Mouse (Mus musculus): Measurements from ENCODE around the gene Rims1.

Rims1 gene

DNA sequence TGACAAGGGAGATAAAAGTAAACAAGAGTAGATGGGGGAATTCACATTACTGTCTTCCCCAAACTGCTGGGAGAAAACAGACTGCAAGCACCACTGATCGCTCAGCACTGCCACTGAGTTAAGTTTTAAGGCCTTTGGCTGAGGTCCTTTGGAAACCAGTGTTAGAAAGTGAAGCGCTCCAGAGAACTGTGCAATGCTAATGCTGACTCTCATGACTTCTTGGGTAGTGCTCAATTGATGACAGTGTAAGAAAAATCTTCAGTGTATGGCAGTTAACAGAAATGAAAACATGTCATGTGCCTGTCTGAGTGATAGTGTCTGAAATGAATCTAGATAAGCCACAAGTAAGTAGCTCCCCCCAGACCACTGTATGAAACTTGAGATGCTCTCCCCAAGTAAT lies 111.3 kb downstream of the Rims1 start:
- no peak for DNase-seq (ENCODE audit: low spot score)

- DNase-seq (ENCODE audit: low spot score) = no peak
These were observed 122.3 kb downstream of the Rims1 start for GRCm38 (mm10) chr1:22683455-22683854.

GRCm38 (mm10) chr1:22664196-22664595 lies 141.6 kb downstream of the Rims1 start:
- DNase-seq (ENCODE audit: low spot score) = no peak

- DNase-seq (ENCODE audit: low spot score) = no peak
These were observed 144.0 kb downstream of the Rims1 start for GRCm38 (mm10) chr1:22661825-22662224.

- no peak for DNase-seq (ENCODE audit: low spot score)
These were observed 149.8 kb downstream of the Rims1 start for GRCm38 (mm10) chr1:22655983-22656382.

DNA sequence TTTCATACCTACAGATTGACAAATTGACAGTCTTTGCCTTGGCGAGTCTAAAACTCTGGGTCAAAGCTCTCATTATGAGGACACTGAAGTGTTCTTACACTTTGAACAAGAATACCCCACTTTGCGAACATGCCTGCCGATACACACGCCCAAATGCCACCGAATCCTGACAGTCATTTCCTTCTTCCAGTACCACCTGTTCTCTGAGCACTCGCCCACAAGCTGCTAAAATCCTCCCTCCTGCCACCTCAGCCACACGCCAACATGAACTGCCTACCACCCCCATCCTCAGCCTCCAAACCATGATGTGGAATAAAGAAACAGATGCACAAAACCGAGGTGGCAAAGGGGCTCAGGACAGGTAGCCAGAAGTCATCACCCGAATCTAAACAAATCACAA lies 150.9 kb downstream of the Rims1 start:
- no peak for DNase-seq (ENCODE audit: low spot score)

- DNase-seq (ENCODE audit: low spot score) = no peak
These were observed 155.2 kb downstream of the Rims1 start for GRCm38 (mm10) chr1:22650588-22650987.

DNA sequence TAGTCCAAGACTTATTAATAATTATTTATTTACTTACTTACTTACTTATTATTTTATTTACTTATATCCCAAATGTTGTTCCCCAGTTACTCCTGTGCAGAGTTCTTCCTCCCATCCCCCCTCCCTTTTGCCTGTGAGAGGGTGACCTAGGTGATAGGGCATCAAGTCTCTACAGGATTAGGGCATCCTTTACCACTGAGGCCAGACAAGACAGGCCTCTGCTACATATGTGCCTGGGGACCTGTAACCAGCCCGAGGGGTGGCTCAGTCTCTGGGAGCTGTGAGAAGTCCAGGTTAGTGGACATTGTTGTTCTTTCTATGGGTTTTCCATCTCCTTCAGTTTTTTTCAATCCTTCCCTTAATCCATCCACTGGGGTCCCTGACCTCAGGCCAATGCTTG lies 156.4 kb downstream of the Rims1 start:
- no peak for DNase-seq (ENCODE audit: low spot score)

GRCm38 (mm10) chr1:22645257-22645656 lies 160.5 kb downstream of the Rims1 start:
- DNase-seq (ENCODE audit: low spot score) = no peak

GRCm38 (mm10) chr1:22640568-22640967 lies 165.2 kb downstream of the Rims1 start:
- DNase-seq (ENCODE audit: low spot score) = no peak

DNA sequence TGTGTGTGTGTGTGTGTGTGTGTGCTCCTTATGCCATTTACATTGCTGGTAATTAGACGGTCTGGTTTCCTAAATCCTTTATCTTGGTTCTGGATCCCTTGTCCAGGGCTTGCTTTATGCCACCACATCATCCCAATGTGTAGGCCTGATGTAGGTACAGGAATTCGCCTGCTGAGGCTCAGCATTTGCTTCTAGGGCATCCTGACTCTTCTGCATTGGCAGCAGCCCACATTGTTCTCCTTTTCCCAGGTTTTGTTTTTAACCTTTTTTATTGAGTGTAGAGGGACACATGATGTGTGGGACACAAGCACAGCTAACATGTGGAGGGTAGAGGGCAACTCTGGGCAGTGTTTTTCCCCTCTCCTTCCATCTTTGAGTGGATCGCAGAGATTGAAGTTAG lies 166.1 kb downstream of the Rims1 start:
- DNase-seq (ENCODE audit: low spot score) = no peak

- no peak for DNase-seq (ENCODE audit: low spot score)
These were observed 171.9 kb downstream of the Rims1 start for GRCm38 (mm10) chr1:22633871-22634270.

- no peak for DNase-seq (ENCODE audit: low spot score)
These were observed 173.2 kb downstream of the Rims1 start for GRCm38 (mm10) chr1:22632551-22632950.

GRCm38 (mm10) chr1:22631991-22632390 lies 173.8 kb downstream of the Rims1 start:
- no peak for DNase-seq (ENCODE audit: low spot score)

DNA sequence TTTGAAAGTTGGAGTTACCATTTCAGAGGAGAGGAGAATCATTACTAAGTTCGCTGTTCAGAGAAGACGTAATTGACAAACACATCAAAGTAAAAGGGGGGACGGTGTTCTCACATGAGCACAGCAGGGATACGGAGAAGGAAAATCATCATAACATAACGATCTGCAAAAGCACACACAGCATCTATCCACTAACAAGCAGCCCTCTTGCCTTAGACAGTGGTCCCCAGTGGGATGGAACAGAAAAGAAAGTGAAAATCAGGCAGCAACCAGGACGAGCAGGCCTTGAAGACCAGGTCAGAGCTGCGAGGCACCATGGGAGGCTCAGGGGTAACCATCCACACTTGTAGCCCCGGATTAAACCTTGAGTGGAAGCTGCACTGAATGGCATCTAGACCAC lies 176.8 kb downstream of the Rims1 start:
- no peak for DNase-seq (ENCODE audit: low spot score)

DNA sequence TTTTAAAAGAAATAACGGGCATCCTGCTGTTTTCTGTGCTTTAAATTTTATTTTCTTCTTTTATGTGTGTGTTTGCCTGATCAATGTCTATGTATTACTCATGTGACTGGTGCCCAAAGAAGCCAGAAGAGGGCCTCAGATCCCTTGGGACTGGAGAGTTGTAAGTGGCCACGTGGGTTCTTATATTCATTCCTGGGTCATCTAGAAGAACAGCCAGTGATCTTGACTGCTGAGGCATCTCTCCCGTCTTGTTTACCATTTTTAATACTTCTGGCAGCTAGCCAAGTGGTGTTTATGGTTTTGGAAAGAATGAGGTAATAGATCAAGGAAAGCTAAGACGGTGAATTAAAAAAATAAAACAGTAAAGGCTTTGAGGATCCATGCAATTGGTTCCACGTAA lies 178.8 kb downstream of the Rims1 start:
- DNase-seq (ENCODE audit: low spot score) = peak; percentile 4

DNA sequence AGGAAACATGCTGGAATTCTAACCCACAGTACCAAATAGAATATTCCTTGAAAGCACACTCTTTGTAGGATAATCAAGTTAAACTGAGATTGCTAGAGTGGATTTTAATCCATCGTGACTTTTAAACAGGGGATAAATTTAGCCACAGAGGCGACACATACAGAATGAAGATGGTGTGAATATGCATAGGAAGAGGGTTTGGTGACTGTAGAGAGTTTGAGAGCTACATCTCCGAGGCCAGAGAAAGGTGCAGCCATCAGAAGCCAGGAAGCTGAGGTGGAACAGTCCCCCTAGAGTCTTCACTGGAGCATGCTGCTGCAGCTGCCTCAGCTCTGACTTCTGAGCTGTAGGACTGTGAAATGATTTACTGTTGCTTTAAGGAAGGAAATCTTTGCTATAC lies 179.5 kb downstream of the Rims1 start:
- no peak for DNase-seq (ENCODE audit: low spot score)

- no peak for DNase-seq (ENCODE audit: low spot score)
These were observed 185.0 kb downstream of the Rims1 start for GRCm38 (mm10) chr1:22620827-22621226.

- DNase-seq (ENCODE audit: low spot score) = no peak
These were observed 190.2 kb downstream of the Rims1 start for GRCm38 (mm10) chr1:22615601-22616000.

DNA sequence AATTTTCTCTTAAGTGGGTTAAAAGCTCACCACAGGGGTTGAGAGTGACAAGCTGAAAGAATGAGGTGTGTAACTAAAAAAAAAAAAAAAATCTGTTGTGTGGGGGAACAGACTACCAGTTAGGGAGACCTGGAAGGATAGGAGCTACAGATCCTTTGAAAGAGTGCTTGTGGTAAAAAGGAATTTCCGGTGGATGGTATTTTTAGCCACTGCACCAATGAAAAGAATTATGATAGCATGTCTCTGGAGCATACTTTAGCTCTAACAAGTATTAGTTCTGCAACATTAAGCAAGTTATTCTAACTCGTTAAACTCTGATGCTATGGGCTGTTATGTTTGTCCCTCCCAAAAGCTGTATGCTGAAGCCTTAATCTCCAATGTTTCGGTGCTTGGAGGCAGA lies 192.2 kb downstream of the Rims1 start:
- no peak for DNase-seq (ENCODE audit: low spot score)

GRCm38 (mm10) chr1:22604329-22605044 lies 201.3 kb downstream of the Rims1 start:
- DNase-seq (ENCODE audit: low spot score) = peak; percentile 45

- no peak for DNase-seq (ENCODE audit: low spot score)
These were observed 209.6 kb downstream of the Rims1 start for GRCm38 (mm10) chr1:22596197-22596596.

GRCm38 (mm10) chr1:22594841-22595240 lies 211.0 kb downstream of the Rims1 start:
- no peak for DNase-seq (ENCODE audit: low spot score)

GRCm38 (mm10) chr1:22587859-22588383 lies 217.9 kb downstream of the Rims1 start:
- no peak for DNase-seq (ENCODE audit: low spot score)
